Mouse (Mus musculus): ENCODE data around the gene Vmn1r7. TPM values are rescaled to one million over a fixed set of nuclear protein-coding genes. Genes with fewer than 3 reads are reported as not detected.
A peak's percentile ranks its signal among the peaks of the same experiment; 100 is the strongest.
"Not testable (repeated sequence)": the region's sequence is repeated elsewhere in the genome, so short reads cannot be mapped to it uniquely, and the experiment has no call there.

The Vmn1r7 gene
- total RNA-seq (2014; rRNA removed) (not detected in 2 replicates), polyA plus RNA-seq (2012; rRNA removed) (not detected in 2 replicates)

DNA sequence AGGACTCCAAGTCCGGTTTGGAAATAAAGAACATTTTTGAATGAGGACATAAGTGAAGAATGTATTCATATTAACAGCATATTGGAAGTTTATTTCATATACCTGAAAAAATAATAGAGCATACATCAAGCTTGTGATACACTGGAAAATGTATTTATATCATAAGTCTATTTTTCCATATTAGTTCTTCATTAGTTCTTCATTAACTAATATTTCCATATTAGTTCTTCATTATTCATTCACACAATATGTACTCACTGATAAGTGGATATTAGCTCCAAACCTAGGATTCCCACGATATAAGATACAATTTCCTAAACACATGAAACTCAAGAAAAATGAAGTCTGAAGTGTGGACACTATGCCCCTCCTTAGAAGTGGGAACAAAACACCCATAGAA is at the start of gene Vmn1r7:
Gene Vmn1r7 (minus strand): TSS at position 101 of the 400 bp plus-strand sequence.
- not testable (repeated sequence) for H3K27me3 ChIP-seq (ENCODE audit: control insufficient read depth, insufficient read depth, low read length); H3K4me1 ChIP-seq (ENCODE audit: control insufficient read depth, insufficient read depth, low read length); H3K27ac ChIP-seq (replicated peaks; ENCODE audit: insufficient read depth, low read depth, low read length); H3K9ac ChIP-seq (ENCODE audit: low read depth, low read length); H3K79me2 ChIP-seq (ENCODE audit: control insufficient read depth, insufficient read depth, low read length); DNase-seq (ENCODE audit: extremely low read depth, low read depth, low spot score); H3K4me3 ChIP-seq (ENCODE audit: insufficient read depth, low read depth, low read length); H3K36me3 ChIP-seq (ENCODE audit: control insufficient read depth, insufficient read depth, low read length)
- WGBS = 87% methylated on average over 2 of the region's 2 CpGs

- no peaks in the 10 kb centered on the region for H3K36me3 ChIP-seq (ENCODE audit: control insufficient read depth, insufficient read depth, low read length)
- 80% methylated on average over 2 of the region's 2 CpGs for WGBS
- no peak for TF ChIP-seq POLR2A (IDR thresholded peaks at IDR 0.05; ENCODE audit: extremely low read depth, insufficient read depth, low read length)
- no peak for TF ChIP-seq CTCF (IDR thresholded peaks at IDR 0.05; ENCODE audit: low read depth, low read length)
- H3K27ac ChIP-seq (replicated peaks; ENCODE audit: insufficient read depth, low read depth, low read length) = no peak within 1 kb of the TSS
- H3K4me1 ChIP-seq (ENCODE audit: control insufficient read depth, insufficient read depth, low read length) = no peaks in the 10 kb centered on the region
- no peak within 1 kb of the TSS for H3K4me3 ChIP-seq (ENCODE audit: insufficient read depth, low read depth, low read length)
- H3K27me3 ChIP-seq (ENCODE audit: control insufficient read depth, insufficient read depth, low read length) = no peaks in the 10 kb centered on the region
- no peak for DNase-seq (ENCODE audit: extremely low read depth, low read depth, low spot score)
- H3K79me2 ChIP-seq (ENCODE audit: control insufficient read depth, insufficient read depth, low read length) = no peaks in the 10 kb centered on the region
- H3K9ac ChIP-seq (ENCODE audit: low read depth, low read length) = no peak within 1 kb of the TSS
Measured at GRCm38 (mm10) chr6:57066487-57066886, 41.4 kb upstream of the Vmn1r7 start, which contains the start of gene Vmn1r9. TSS of gene Vmn1r9 (plus strand) at chr6:57066787.

DNA sequence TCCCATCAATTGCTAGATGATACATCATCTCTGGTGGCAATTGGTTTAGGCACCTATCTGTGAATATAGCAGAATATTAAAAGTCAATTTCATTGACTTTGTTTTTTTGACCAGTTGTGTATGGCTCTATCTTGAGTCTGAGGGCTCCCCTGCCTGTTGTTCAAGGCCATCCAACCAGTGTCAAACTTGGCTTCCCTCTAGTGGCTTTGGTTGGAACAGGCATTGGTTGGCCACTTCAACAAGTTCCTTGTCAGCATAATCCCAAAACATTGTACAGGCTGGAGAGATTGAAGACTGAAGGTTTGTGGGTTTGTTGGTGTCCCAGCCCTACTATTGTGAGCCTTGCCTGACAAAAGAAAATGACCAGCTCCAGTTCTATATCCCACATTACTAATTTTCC is 38.6 kb upstream of the Vmn1r7 start:
- Histone ChIP-seq H3K36me3 (ENCODE audit: control insufficient read depth, insufficient read depth, low read length) (no peaks in the 10 kb centered on the region), H3K27me3 (ENCODE audit: control insufficient read depth, insufficient read depth, low read length) (no peaks in the 10 kb centered on the region), H3K79me2 (ENCODE audit: control insufficient read depth, insufficient read depth, low read length) (no peaks in the 10 kb centered on the region), H3K4me3 (ENCODE audit: insufficient read depth, low read depth, low read length) (no peak overlapping the region), H3K9ac (ENCODE audit: low read depth, low read length) (no peak overlapping the region), H3K27ac (replicated peaks; ENCODE audit: insufficient read depth, low read depth, low read length) (no peak overlapping the region), H3K4me1 (ENCODE audit: control insufficient read depth, insufficient read depth, low read length) (no peaks in the 10 kb centered on the region)
- TF ChIP-seq POLR2A (IDR thresholded peaks at IDR 0.05; ENCODE audit: extremely low read depth, insufficient read depth, low read length) (no peak), CTCF (IDR thresholded peaks at IDR 0.05; ENCODE audit: low read depth, low read length) (no peak)
- DNase-seq (ENCODE audit: extremely low read depth, low read depth, low spot score) = no peak

DNA sequence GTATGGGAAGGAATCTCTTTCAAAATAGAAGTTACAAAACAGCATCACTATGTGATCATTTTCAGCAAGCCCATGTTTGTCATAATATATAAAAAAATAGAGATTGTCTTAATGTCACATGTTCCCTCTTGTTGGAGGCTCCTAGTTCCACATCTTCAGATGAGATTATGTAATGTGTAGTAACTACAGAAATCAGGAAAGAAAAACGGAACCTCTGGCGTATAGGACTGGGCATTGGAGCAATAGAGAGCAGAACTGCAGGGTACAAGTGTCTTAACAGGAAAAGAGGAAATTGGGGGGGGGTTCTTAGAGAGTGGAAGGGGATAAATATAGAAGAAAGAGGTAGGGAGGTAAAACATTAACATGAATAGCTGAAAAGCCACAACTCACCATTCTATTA is 9.6 kb upstream of the Vmn1r7 start:
- H3K4me1 ChIP-seq (ENCODE audit: control insufficient read depth, insufficient read depth, low read length) = no peaks in the 10 kb centered on the region
- no peak for TF ChIP-seq POLR2A (IDR thresholded peaks at IDR 0.05; ENCODE audit: extremely low read depth, insufficient read depth, low read length)
- TF ChIP-seq CTCF (IDR thresholded peaks at IDR 0.05; ENCODE audit: low read depth, low read length) = no peak
- no peak overlapping the region for H3K9ac ChIP-seq (ENCODE audit: low read depth, low read length)
- no peaks in the 10 kb centered on the region for H3K79me2 ChIP-seq (ENCODE audit: control insufficient read depth, insufficient read depth, low read length)
- no peak overlapping the region for H3K27ac ChIP-seq (replicated peaks; ENCODE audit: insufficient read depth, low read depth, low read length)
- H3K4me3 ChIP-seq (ENCODE audit: insufficient read depth, low read depth, low read length) = no peak overlapping the region
- no peaks in the 10 kb centered on the region for H3K27me3 ChIP-seq (ENCODE audit: control insufficient read depth, insufficient read depth, low read length)
- no peaks in the 10 kb centered on the region for H3K36me3 ChIP-seq (ENCODE audit: control insufficient read depth, insufficient read depth, low read length)
- 68% methylated on average over 2 of the region's 2 CpGs for WGBS
- DNase-seq (ENCODE audit: extremely low read depth, low read depth, low spot score) = peak; percentile 3

DNA sequence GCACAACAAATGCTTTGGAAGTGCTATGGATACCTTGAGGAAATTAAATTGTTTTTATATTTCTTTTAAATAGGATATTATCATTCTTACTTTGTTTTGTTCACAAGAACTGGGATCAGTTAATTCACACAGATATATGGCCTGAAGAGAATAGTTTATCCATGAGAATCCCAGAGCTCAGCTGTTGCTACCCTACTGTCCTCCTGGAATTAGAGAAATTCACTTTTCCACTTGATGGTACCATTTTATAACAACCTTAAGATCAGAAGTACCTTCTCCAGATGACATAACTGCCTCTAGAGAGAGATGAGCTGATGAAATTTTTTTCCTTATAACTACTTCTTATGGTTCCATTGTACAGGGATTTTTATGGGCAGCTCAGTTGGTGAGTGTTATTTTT is 6.9 kb upstream of the Vmn1r7 start, which contains the start of gene Vmn1r8:
Gene Vmn1r8 (plus strand): TSS at position 301 of the 400 bp plus-strand sequence.
- H3K79me2 ChIP-seq (ENCODE audit: control insufficient read depth, insufficient read depth, low read length) = no peaks in the 10 kb centered on the region
- H3K27me3 ChIP-seq (ENCODE audit: control insufficient read depth, insufficient read depth, low read length) = no peaks in the 10 kb centered on the region
- DNase-seq (ENCODE audit: extremely low read depth, low read depth, low spot score) = no peak
- H3K27ac ChIP-seq (replicated peaks; ENCODE audit: insufficient read depth, low read depth, low read length) = no peak within 1 kb of the TSS
- no peak within 1 kb of the TSS for H3K4me3 ChIP-seq (ENCODE audit: insufficient read depth, low read depth, low read length)
- H3K4me1 ChIP-seq (ENCODE audit: control insufficient read depth, insufficient read depth, low read length) = no peaks in the 10 kb centered on the region
- H3K36me3 ChIP-seq (ENCODE audit: control insufficient read depth, insufficient read depth, low read length) = no peaks in the 10 kb centered on the region
- no peak for TF ChIP-seq CTCF (IDR thresholded peaks at IDR 0.05; ENCODE audit: low read depth, low read length)
- no peak for TF ChIP-seq POLR2A (IDR thresholded peaks at IDR 0.05; ENCODE audit: extremely low read depth, insufficient read depth, low read length)
- H3K9ac ChIP-seq (ENCODE audit: low read depth, low read length) = no peak within 1 kb of the TSS

DNA sequence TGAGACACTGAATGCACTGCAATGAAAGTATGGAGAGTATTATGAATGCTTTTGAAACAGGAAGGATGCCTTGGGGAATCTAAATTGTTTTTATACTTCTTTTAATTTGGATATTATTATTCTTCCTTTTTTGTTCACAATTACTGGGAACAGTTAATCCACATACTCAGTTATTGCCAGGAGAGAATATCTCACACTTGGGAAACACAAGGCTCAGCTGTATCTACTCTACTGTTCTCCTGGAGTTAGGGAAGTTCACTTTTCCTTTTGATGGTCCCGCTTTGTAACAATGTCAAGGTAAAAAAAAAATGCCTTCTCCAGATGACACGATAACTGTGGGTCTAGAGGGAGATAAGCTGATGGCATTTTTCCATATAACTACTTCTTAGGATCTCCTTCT is 28.2 kb downstream of the Vmn1r7 start, which contains the start of gene Vmn1r6:
Gene Vmn1r6 (plus strand): TSS at position 301 of the 400 bp plus-strand sequence.
- TF ChIP-seq POLR2A (IDR thresholded peaks at IDR 0.05; ENCODE audit: extremely low read depth, insufficient read depth, low read length) = no peak
- TF ChIP-seq CTCF (IDR thresholded peaks at IDR 0.05; ENCODE audit: low read depth, low read length) = no peak
- WGBS = 76% methylated on average over 2 of the region's 2 CpGs

More for the DNA sequence above, 28.2 kb downstream of the Vmn1r7 start, which contains the start of gene Vmn1r6:
- no peak within 1 kb of the TSS for H3K4me3 ChIP-seq (ENCODE audit: insufficient read depth, low read depth, low read length)
- DNase-seq (ENCODE audit: extremely low read depth, low read depth, low spot score) = no peak
- no peaks in the 10 kb centered on the region for H3K27me3 ChIP-seq (ENCODE audit: control insufficient read depth, insufficient read depth, low read length)
- no peak within 1 kb of the TSS for H3K9ac ChIP-seq (ENCODE audit: low read depth, low read length)
- H3K27ac ChIP-seq (replicated peaks; ENCODE audit: insufficient read depth, low read depth, low read length) = no peak within 1 kb of the TSS
- no peaks in the 10 kb centered on the region for H3K79me2 ChIP-seq (ENCODE audit: control insufficient read depth, insufficient read depth, low read length)
- H3K36me3 ChIP-seq (ENCODE audit: control insufficient read depth, insufficient read depth, low read length) = no peaks in the 10 kb centered on the region
- H3K4me1 ChIP-seq (ENCODE audit: control insufficient read depth, insufficient read depth, low read length) = no peaks in the 10 kb centered on the region

Other genes starting within 250 kb of the Vmn1r7 start
- 16.1 and 20.8 TPM in 2 replicates for gene Kbtbd2, start 227.5 kb downstream of the Vmn1r7 start, total RNA-seq (2014; rRNA removed)
- gene Kbtbd2, start 227.5 kb downstream of the Vmn1r7 start, polyA plus RNA-seq (2012; rRNA removed) = 4.4 and 5.0 TPM in 2 replicates
- gene Fkbp9, start 193.3 kb downstream of the Vmn1r7 start, total RNA-seq (2014; rRNA removed) = 32.2 and 35.7 TPM in 2 replicates
- gene Fkbp9, start 193.3 kb downstream of the Vmn1r7 start, polyA plus RNA-seq (2012; rRNA removed) = 12.4 and 12.6 TPM in 2 replicates
- 40.3 and 42.9 TPM in 2 replicates for gene Nt5c3, start 101.4 kb downstream of the Vmn1r7 start, total RNA-seq (2014; rRNA removed)
- 6.2 and 12.6 TPM in 2 replicates for gene Nt5c3, start 101.4 kb downstream of the Vmn1r7 start, polyA plus RNA-seq (2012; rRNA removed)
- gene Vmn1r4, start 101.3 kb downstream of the Vmn1r7 start, total RNA-seq (2014; rRNA removed) = 0.65 and 0.81 TPM in 2 replicates
- 0.06 TPM in 1 of 2 replicates, not detected in the other for gene Vmn1r4, start 101.3 kb downstream of the Vmn1r7 start, polyA plus RNA-seq (2012; rRNA removed)
- 0.09 and 0.13 TPM in 2 replicates for gene Vmn1r5, start 55.1 kb downstream of the Vmn1r7 start, total RNA-seq (2014; rRNA removed)
- gene Vmn1r5, start 55.1 kb downstream of the Vmn1r7 start, polyA plus RNA-seq (2012; rRNA removed) = not detected in 2 replicates
- 0.13 TPM in 1 of 2 replicates, not detected in the other for gene Vmn1r6, start 28.1 kb downstream of the Vmn1r7 start, total RNA-seq (2014; rRNA removed)
- not detected in 2 replicates for gene Vmn1r6, start 28.1 kb downstream of the Vmn1r7 start, polyA plus RNA-seq (2012; rRNA removed)
- not detected in 2 replicates for gene Vmn1r8, start 7.0 kb upstream of the Vmn1r7 start, total RNA-seq (2014; rRNA removed)
- gene Vmn1r8, start 7.0 kb upstream of the Vmn1r7 start, polyA plus RNA-seq (2012; rRNA removed) = not detected in 2 replicates
- gene Vmn1r9, start 41.5 kb upstream of the Vmn1r7 start, total RNA-seq (2014; rRNA removed) = not detected in 2 replicates
- not detected in 2 replicates for gene Vmn1r9, start 41.5 kb upstream of the Vmn1r7 start, polyA plus RNA-seq (2012; rRNA removed)
- not detected in 2 replicates for gene Vmn1r10, start 84.1 kb upstream of the Vmn1r7 start, total RNA-seq (2014; rRNA removed)
- gene Vmn1r10, start 84.1 kb upstream of the Vmn1r7 start, polyA plus RNA-seq (2012; rRNA removed) = not detected in 2 replicates
- not detected in 2 replicates for gene Vmn1r11, start 108.1 kb upstream of the Vmn1r7 start, total RNA-seq (2014; rRNA removed)
- gene Vmn1r11, start 108.1 kb upstream of the Vmn1r7 start, polyA plus RNA-seq (2012; rRNA removed) = not detected in 2 replicates
- not detected in 2 replicates for gene Vmn1r12, start 131.6 kb upstream of the Vmn1r7 start, total RNA-seq (2014; rRNA removed)
- not detected in 2 replicates for gene Vmn1r12, start 131.6 kb upstream of the Vmn1r7 start, polyA plus RNA-seq (2012; rRNA removed)
- not detected in 2 replicates for gene Vmn1r13, start 178.0 kb upstream of the Vmn1r7 start, total RNA-seq (2014; rRNA removed)
- gene Vmn1r13, start 178.0 kb upstream of the Vmn1r7 start, polyA plus RNA-seq (2012; rRNA removed) = not detected in 2 replicates
- not detected in 2 replicates for gene Vmn1r14, start 206.4 kb upstream of the Vmn1r7 start, total RNA-seq (2014; rRNA removed)
- not detected in 2 replicates for gene Vmn1r14, start 206.4 kb upstream of the Vmn1r7 start, polyA plus RNA-seq (2012; rRNA removed)
- gene Vmn1r15, start 232.6 kb upstream of the Vmn1r7 start, total RNA-seq (2014; rRNA removed) = not detected in 2 replicates
- gene Vmn1r15, start 232.6 kb upstream of the Vmn1r7 start, polyA plus RNA-seq (2012; rRNA removed) = not detected in 2 replicates